ENCODE assay signal across 8 mouse cellular contexts in genomic region chr15:91190026-91190425, GRCm38 (mm10). TPM values are rescaled to one million over a fixed set of nuclear protein-coding genes. Genes with fewer than 3 reads are reported as not detected.
DNase-seq lines count a peak whose midpoint lies in the region; ATAC-seq and TF ChIP-seq lines count a peak whose summit lies in the region.

No protein-coding gene starts in this region.

- peaks cover 14% of the 10 kb centered on the region for H3K4me1 ChIP-seq in kidney, embryonic 15.5 days
- peaks cover 13% of the 10 kb centered on the region; the same call in 1 of the 2 replicates for H3K4me1 ChIP-seq in embryonic facial prominence, embryonic 15.5 days
- H3K4me1 ChIP-seq in intestine, postnatal 0 days (replicated peaks; ENCODE audit: control insufficient read depth, insufficient read depth, low read length), result no peaks in the 10 kb centered on the region
- peaks cover 8% of the 10 kb centered on the region; the same call in 1 of the 2 replicates for H3K4me1 ChIP-seq in neural tube, embryonic 12.5 days

- no peaks in the 10 kb centered on the region for H3K36me3 ChIP-seq in kidney, embryonic 15.5 days
- H3K36me3 ChIP-seq in embryonic facial prominence, embryonic 15.5 days, result no peaks in the 10 kb centered on the region
- H3K36me3 ChIP-seq in intestine, postnatal 0 days (ENCODE audit: control insufficient read depth, insufficient read depth), result no peaks in the 10 kb centered on the region
- H3K36me3 ChIP-seq in neural tube, embryonic 12.5 days, result no peaks in the 10 kb centered on the region

- TF ChIP-seq CTCF in intestine, postnatal 0 days (IDR thresholded peaks at IDR 0.05; ENCODE audit: low read depth), result no peak

- H3K4me3 ChIP-seq in kidney, embryonic 15.5 days (replicated peaks), result peak overlapping the region; percentile 48
- peak overlapping the region; percentile 47 for H3K4me3 ChIP-seq in embryonic facial prominence, embryonic 15.5 days (replicated peaks)
- H3K4me3 ChIP-seq in intestine, postnatal 0 days (ENCODE audit: low read depth, low read length), result no peak overlapping the region
- H3K4me3 ChIP-seq in neural tube, embryonic 12.5 days, result peak overlapping the region; percentile 51

- no peak overlapping the region for H3K9ac ChIP-seq in kidney, embryonic 15.5 days
- no peak overlapping the region for H3K9ac ChIP-seq in embryonic facial prominence, embryonic 15.5 days
- no peak overlapping the region for H3K9ac ChIP-seq in intestine, postnatal 0 days (ENCODE audit: low read depth, low read length)
- peak overlapping the region; percentile 63; the same call in 1 of the 2 replicates for H3K9ac ChIP-seq in neural tube, embryonic 12.5 days

- no peak overlapping the region for H3K27ac ChIP-seq in kidney, embryonic 15.5 days
- no peak overlapping the region for H3K27ac ChIP-seq in embryonic facial prominence, embryonic 15.5 days (replicated peaks)
- no peak overlapping the region for H3K27ac ChIP-seq in intestine, postnatal 0 days (ENCODE audit: low read depth, low read length)
- H3K27ac ChIP-seq in neural tube, embryonic 12.5 days, result no peak overlapping the region

- no peak for ATAC-seq in kidney, embryonic 15.5 days (replicated peaks; ENCODE audit: low FRiP score)
- ATAC-seq in embryonic facial prominence, embryonic 15.5 days (ENCODE audit: insufficient number of reproducible peaks, low FRiP score, low TSS enrichment, low read depth), result no peak
- ATAC-seq in intestine, postnatal 0 days, result no peak
- ATAC-seq in neural tube, embryonic 12.5 days (ENCODE audit: low FRiP score, low read depth), result no peak

- H3K4me2 ChIP-seq in kidney, embryonic 15.5 days, result peak overlapping the region; percentile 80
- peak overlapping the region; percentile 73 for H3K4me2 ChIP-seq in embryonic facial prominence, embryonic 15.5 days (replicated peaks)
- H3K4me2 ChIP-seq in intestine, postnatal 0 days (replicated peaks; ENCODE audit: low read depth), result peak overlapping the region; percentile 66
- H3K4me2 ChIP-seq in neural tube, embryonic 12.5 days (replicated peaks), result peak overlapping the region; percentile 88

- 0 out of 2 replicates have a peak, but pooled peaks cover 5% of the 10 kb centered on the region for H3K27me3 ChIP-seq in kidney, embryonic 15.5 days
- no peaks in the 10 kb centered on the region; the same call in 1 of the 2 replicates for H3K27me3 ChIP-seq in embryonic facial prominence, embryonic 15.5 days
- H3K27me3 ChIP-seq in intestine, postnatal 0 days (replicated peaks; ENCODE audit: control insufficient read depth, insufficient read depth, low read length), result no peaks in the 10 kb centered on the region
- no peaks in the 10 kb centered on the region for H3K27me3 ChIP-seq in neural tube, embryonic 12.5 days (replicated peaks)

- DNase-seq in kidney, adult 8-10 months, result no peak
- DNase-seq in ovary, postnatal 36 days (ENCODE audit: low spot score), result no peak
- DNase-seq in layer of hippocampus, postnatal 14 days (ENCODE audit: low spot score in 2 of 2), result no peak
- no peak for DNase-seq in urinary bladder, adult 2 months (ENCODE audit: low spot score)

- WGBS in kidney, embryonic 15.5 days, result 29% methylated on average over 4 of the region's 4 CpGs
- 36% methylated on average over 4 of the region's 4 CpGs for WGBS in embryonic facial prominence, embryonic 15.5 days
- 61% methylated on average over 4 of the region's 4 CpGs for WGBS in intestine, postnatal 0 days
- WGBS in neural tube, embryonic 12.5 days, result 19% methylated on average over 4 of the region's 4 CpGs

- H3K9me3 ChIP-seq in kidney, embryonic 15.5 days (replicated peaks), result no peaks in the 10 kb centered on the region
- H3K9me3 ChIP-seq in embryonic facial prominence, embryonic 15.5 days (replicated peaks), result no peaks in the 10 kb centered on the region
- H3K9me3 ChIP-seq in intestine, postnatal 0 days (ENCODE audit: control insufficient read depth), result no peaks in the 10 kb centered on the region
- H3K9me3 ChIP-seq in neural tube, embryonic 12.5 days, result no peaks in the 10 kb centered on the region

RNA-seq across cellular contexts. Expression of gene Abcd2, which starts 1.6 kb away (rescaled TPM):
- polyA plus RNA-seq in kidney, embryonic 15.5 days (2015; fragmentation: Nextera tagmentation; extraction: Ambion mirVana), result 3.4 TPM in 2 replicates
- polyA plus RNA-seq in embryonic facial prominence, embryonic 15.5 days (2015; fragmentation: Nextera tagmentation; extraction: Ambion mirVana), result 4.4 and 4.8 TPM in 2 replicates
- 0.53 and 0.58 TPM in 2 replicates for polyA plus RNA-seq in intestine, postnatal 0 days (2015; fragmentation: Nextera tagmentation; extraction: Ambion mirVana)
- 12.7 and 15.1 TPM in 2 replicates for polyA plus RNA-seq in neural tube, embryonic 12.5 days (2016; fragmentation: Nextera tagmentation; extraction: Ambion mirVana)
- 10 to 100 TPM; 20.0 to 31.5 TPM for total RNA-seq in layer of hippocampus, postnatal 14 days (2021)
- polyA plus RNA-seq in urinary bladder, adult 2 months (2012; rRNA removed), result 5.6 and 7.4 TPM in 2 replicates

RNA-seq across cellular contexts. Expression of gene CN725425, which starts 9.3 kb away (rescaled TPM):
- 0.10 TPM in 1 of 2 replicates, not detected in the other for polyA plus RNA-seq in kidney, embryonic 15.5 days (2015; fragmentation: Nextera tagmentation; extraction: Ambion mirVana)
- not detected in 2 replicates for polyA plus RNA-seq in embryonic facial prominence, embryonic 15.5 days (2015; fragmentation: Nextera tagmentation; extraction: Ambion mirVana)
- polyA plus RNA-seq in intestine, postnatal 0 days (2015; fragmentation: Nextera tagmentation; extraction: Ambion mirVana), result not detected in 2 replicates
- not detected in 2 replicates for polyA plus RNA-seq in neural tube, embryonic 12.5 days (2016; fragmentation: Nextera tagmentation; extraction: Ambion mirVana)
- under 1 TPM in 1 of 2 experiments, not detected in 1; 0.26 TPM for total RNA-seq in layer of hippocampus, postnatal 14 days (2021)
- not detected in 2 replicates for polyA plus RNA-seq in urinary bladder, adult 2 months (2012; rRNA removed)
